Mouse (Mus musculus) Patski (cell line): ENCODE measurements at regions not wholly inside any gene's neighbourhood (a gene's known extent, or its start where the extent isn't known, plus 50 kb on each side); places are given as distances from the start of the nearest gene placed in this dataset.

Experiments used
- ATAC-seq: fragments of 100-300 bp; one replicate; pipeline ENCODE4 v1.8.0; 2021
- CTCF ChIA-PET: fragments of 350-600 bp; sonication (Branson Sonifier 250); formaldehyde crosslinking; loops from one replicate; lab custom pipeline; 2022; ENCODE audit warnings: inconsistent platforms; lab: Charles Lee
- POLR2A ChIA-PET: fragments of 350-600 bp; sonication (Branson Sonifier 250); formaldehyde crosslinking; loops from one replicate; lab custom pipeline; 2022; ENCODE audit warnings: antibody characterized with exemption, inconsistent platforms; lab: Charles Lee
- DNase-seq: peaks from one replicate; pipeline ENCODE4 v3.0.0-alpha.2; 2011; ENCODE audit warnings: low read depth, low spot score
- H3K27me3 ChIP-seq: fragments of 371-371 bp; one replicate; pipeline ENCODE4 v1.5.1; 2021
- CTCF ChIP-seq: fragments of 100-300 bp; IDR thresholded peaks from one replicate; pipeline ENCODE4 v1.5.1; 2021
- in situ Hi-C: fragments of 300-500 bp; cut with MboI; formaldehyde crosslinking; loops from 3 replicates; pipeline ENCODE4 v1.11.1; 2018; ENCODE audit warnings: low pct_unique_long_range_greater_than_20kb, mixed read lengths

DNA sequence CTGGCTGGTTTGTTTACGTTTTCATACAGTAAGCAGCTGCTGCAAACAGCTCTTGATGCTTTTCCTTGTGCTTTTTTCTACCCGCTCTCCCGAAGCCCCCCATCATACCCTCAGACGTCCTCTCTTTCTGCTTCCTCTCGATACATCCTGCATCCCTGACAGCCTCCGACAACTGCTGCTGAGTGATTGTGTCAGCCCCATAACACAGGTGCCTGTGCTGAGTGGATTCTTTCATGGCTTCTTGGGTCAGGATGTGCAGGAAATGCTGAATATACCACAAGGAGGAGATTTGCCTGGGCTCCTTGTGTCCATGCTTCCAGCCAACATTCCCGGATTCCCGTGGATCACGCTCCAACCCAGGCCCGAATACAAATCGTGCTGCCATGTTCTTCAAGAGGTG lies 98.6 kb upstream of the Pgrmc2 start:
- in situ Hi-C loops = loop anchor here (5.0 kb wide), 4 partner anchors 46 to 426 kb away; no protein-coding TSS in a partner anchor
- no peaks in the 10 kb centered on the region for H3K27me3 ChIP-seq
- ChIA-PET POLR2A (interaction anchor here (1.2 to 2.7 kb wide), 4 partner anchors 9 to 99 kb away, joined by 3 to 11 read pairs (median 6); partner anchors contain the start of gene Pgrmc2), CTCF (interaction anchor here (0.7 to 6.4 kb wide), 14 partner anchors 9 to 431 kb away, joined by 3 to 86 read pairs (median 7); partner anchors contain the start of gene Pgrmc2)
- ATAC-seq (no peak), DNase-seq (no peak)
- TF ChIP-seq CTCF = no peak

- CTCF ChIA-PET = interaction anchor here (1.0 to 6.4 kb wide), 5 partner anchors 13 to 494 kb away, joined by 3 to 86 read pairs (median 3); no protein-coding TSS in a partner anchor
- POLR2A ChIA-PET = interaction anchor here (1.2 kb wide), 2 partner anchors 44 to 98 kb away, joined by 3 to 5 read pairs; partner anchors contain the start of gene Pgrmc2
- H3K27me3 ChIP-seq = no peaks in the 10 kb centered on the region
- DNase-seq (no peak), ATAC-seq (no peak)
- TF ChIP-seq CTCF = no peak
- in situ Hi-C loops = loop anchor here (5.0 kb wide), 4 partner anchors 46 to 426 kb away; no protein-coding TSS in a partner anchor
These were observed 98.1 kb upstream of the Pgrmc2 start for GRCm38 (mm10) chr3:41180911-41181310.

DNA sequence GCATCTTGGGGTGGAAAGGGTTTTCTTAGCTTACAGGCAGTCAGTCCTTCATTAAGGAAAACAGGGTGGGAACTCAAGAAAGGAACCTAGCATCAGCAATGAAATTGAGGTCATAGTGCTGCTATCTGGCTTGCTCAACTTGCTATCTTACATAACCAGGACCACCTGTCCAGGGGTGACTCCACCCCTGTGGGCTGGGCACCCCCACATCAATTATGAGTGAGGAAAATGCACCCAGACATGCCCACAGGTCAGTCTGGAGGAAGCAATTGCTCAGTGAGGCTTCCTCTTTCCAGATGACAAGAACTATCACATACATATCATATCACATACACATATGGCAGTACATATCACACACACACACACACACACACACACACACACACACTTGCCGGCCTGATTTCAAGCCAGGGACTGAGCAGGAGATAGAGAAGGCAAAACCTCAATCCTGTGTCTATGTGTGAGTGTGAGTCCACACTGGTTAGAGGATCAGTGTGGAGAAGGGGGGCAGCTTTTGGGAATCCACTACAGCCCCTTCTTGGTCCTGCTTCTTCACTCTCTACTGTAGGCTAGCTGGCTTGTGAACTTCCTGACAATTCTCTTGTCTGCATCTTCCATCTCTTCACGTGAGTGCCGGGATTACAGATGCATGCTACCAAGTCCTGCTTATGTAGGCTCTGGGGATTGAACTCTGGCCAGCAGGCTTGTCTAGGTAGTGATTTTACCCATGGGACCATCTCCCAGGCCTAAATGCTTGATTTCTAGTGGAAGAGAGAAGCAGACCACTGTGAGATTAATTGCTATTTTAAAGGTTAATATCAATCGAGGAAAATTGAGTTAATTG lies 96.4 kb upstream of the Pgrmc2 start:
- ATAC-seq (no peak), DNase-seq (no peak)
- CTCF ChIA-PET = no interaction called here

GRCm38 (mm10) chr3:41177124-41177523 lies 94.3 kb upstream of the Pgrmc2 start:
- in situ Hi-C loops = loop anchor here (10.0 kb wide), 1 partner anchor 222 kb away; no protein-coding TSS in a partner anchor
- ATAC-seq = no peak
- no peaks in the 10 kb centered on the region for H3K27me3 ChIP-seq
- CTCF ChIA-PET = no interaction called here
- POLR2A ChIA-PET = no interaction called here
- DNase-seq = no peak
- no peak for TF ChIP-seq CTCF

More for the DNA sequence above, 96.4 kb upstream of the Pgrmc2 start:
- no peaks in the 10 kb centered on the region for H3K27me3 ChIP-seq
- in situ Hi-C loops = loop anchor here (10.0 kb wide), 1 partner anchor 224 kb away; no protein-coding TSS in a partner anchor
- no peak for TF ChIP-seq CTCF
- POLR2A ChIA-PET = no interaction called here

GRCm38 (mm10) chr3:41175356-41175755 lies 92.5 kb upstream of the Pgrmc2 start:
- in situ Hi-C loops = loop anchor here (10.0 kb wide), 1 partner anchor 221 kb away; no protein-coding TSS in a partner anchor
- DNase-seq (no peak), ATAC-seq (no peak)
- no peak for TF ChIP-seq CTCF
- ChIA-PET POLR2A (interaction anchor here (0.6 kb wide), 1 partner anchor 9 kb away, joined by 4 read pairs; no protein-coding TSS in a partner anchor), CTCF (no interaction called here)
- H3K27me3 ChIP-seq = no peaks in the 10 kb centered on the region

GRCm38 (mm10) chr3:41173561-41173960 lies 90.7 kb upstream of the Pgrmc2 start:
- ATAC-seq = peak; percentile 5
- TF ChIP-seq CTCF = no peak
- ChIA-PET POLR2A (no interaction called here), CTCF (interaction anchor here (1.3 to 2.1 kb wide), 3 partner anchors 10 to 427 kb away, joined by 3 to 11 read pairs (median 3); no protein-coding TSS in a partner anchor)
- in situ Hi-C loops = loop anchor here (10.0 kb wide), 1 partner anchor 219 kb away; no protein-coding TSS in a partner anchor
- no peak for DNase-seq
- H3K27me3 ChIP-seq = no peaks in the 10 kb centered on the region

DNA sequence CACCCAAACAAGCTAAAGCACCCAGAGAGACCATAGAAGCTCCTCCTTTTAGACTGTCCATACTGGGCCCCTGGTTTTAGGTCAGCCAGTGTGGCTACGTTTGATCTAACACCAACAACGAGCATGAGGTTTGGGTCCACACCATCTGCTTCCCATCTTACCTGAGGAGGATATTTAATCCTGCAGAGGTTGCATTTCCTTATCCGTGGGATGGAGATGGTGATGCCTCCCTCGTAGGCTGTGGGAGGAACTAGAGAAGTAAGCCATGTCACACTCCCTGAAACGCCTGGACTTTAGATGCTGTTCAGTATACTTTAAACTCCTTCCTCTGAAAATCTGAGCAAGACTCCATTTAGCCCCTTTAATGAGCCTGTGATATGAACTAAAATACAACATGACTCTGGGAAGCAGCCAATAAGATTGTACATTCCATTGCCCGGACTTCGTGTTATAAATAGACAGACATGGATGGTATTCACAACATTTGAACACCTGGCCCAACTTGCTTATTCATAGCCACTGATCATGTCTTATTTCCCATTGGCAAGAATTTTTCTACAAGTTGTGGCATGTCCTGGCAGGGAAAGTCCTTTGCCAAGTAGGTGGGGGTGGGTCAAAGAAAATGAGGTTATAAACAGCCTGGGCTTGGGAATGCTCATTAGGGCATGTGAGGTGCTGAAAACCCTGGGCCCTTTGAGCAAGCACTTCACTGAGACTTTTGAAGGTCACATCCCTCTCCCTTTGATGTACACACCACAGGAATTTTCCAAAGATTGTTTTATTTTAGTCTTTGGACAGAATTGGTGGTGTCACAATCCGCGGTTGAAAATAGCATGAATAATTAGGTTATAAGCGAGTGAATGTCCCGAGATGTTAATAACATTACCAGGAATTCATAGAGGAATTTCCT lies 89.7 kb upstream of the Pgrmc2 start:
- DNase-seq (peak; percentile 97), ATAC-seq (peak; percentile 88)
- TF ChIP-seq CTCF = no peak
- no peaks in the 10 kb centered on the region for H3K27me3 ChIP-seq
- CTCF ChIA-PET = interaction anchor here (1.1 to 2.1 kb wide), 3 partner anchors 9 to 11 kb away, joined by 3 to 11 read pairs (median 5); no protein-coding TSS in a partner anchor
- POLR2A ChIA-PET = interaction anchor here (0.8 to 1.2 kb wide), 2 partner anchors 10 to 90 kb away, joined by 3 to 6 read pairs; no protein-coding TSS in a partner anchor
- in situ Hi-C loops = loop anchor here (10.0 kb wide), 1 partner anchor 218 kb away; no protein-coding TSS in a partner anchor

- in situ Hi-C loops = loop anchor here (10.0 kb wide), 1 partner anchor 217 kb away; no protein-coding TSS in a partner anchor
- no peak for TF ChIP-seq CTCF
- ChIA-PET CTCF (interaction anchor here (1.1 to 1.4 kb wide), 2 partner anchors 9 to 12 kb away, joined by 4 to 5 read pairs; no protein-coding TSS in a partner anchor), POLR2A (interaction anchor here (0.8 to 1.2 kb wide), 2 partner anchors 11 to 89 kb away, joined by 3 to 6 read pairs; no protein-coding TSS in a partner anchor)
- no peak for ATAC-seq
- DNase-seq = no peak
- no peaks in the 10 kb centered on the region for H3K27me3 ChIP-seq
These were observed 88.9 kb upstream of the Pgrmc2 start for GRCm38 (mm10) chr3:41171772-41172171.

DNA sequence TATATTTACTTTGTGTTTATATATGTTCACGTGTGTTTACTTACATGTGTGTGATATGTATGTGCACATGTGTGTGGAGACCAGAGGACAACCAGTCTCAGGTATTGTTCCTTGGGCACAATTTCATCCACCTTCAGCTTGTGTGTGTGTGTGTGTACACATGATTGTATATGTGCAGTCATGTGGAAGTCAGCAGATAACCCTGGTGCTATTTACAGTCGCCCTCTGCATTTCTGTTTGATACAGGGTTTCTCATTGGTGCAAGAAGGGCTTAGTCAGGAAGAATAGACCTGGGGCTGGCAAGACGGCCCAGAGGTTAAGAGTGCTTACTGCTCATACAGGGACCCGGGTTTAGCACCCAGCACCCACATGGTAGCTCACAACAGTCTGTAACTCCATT lies 88.5 kb upstream of the Pgrmc2 start:
- CTCF ChIA-PET = interaction anchor here (1.1 to 1.4 kb wide), 2 partner anchors 9 to 12 kb away, joined by 4 to 5 read pairs; no protein-coding TSS in a partner anchor
- POLR2A ChIA-PET = interaction anchor here (0.7 to 1.2 kb wide), 3 partner anchors 11 to 393 kb away, joined by 3 to 6 read pairs (median 3); no protein-coding TSS in a partner anchor
- in situ Hi-C loops = loop anchor here (10.0 kb wide), 1 partner anchor 217 kb away; no protein-coding TSS in a partner anchor
- no peak for ATAC-seq
- DNase-seq = no peak
- no peaks in the 10 kb centered on the region for H3K27me3 ChIP-seq
- TF ChIP-seq CTCF = no peak
